Mouse (Mus musculus) T-helper 2 cell (primary cell): Measurements from ENCODE around the gene Gpank1.

ENCODE experiments used
- in situ Hi-C: fragments of 300-600 bp; cut with MboI, MseI; formaldehyde crosslinking; loops from one replicate; pipeline ENCODE4 v1.15.1; 2025; ENCODE audit warnings: high pct_unique_total_duplicates

Gene Gpank1

GRCm38 (mm10) chr17:35159638-35160037 is 38.4 kb downstream of the Gpank1 start:
- in situ Hi-C loops: no loop called here

- in situ Hi-C loops: no loop called here
These were observed 40.2 kb downstream of the Gpank1 start for GRCm38 (mm10) chr17:35161421-35161820.

- in situ Hi-C loops: no loop called here
These were observed 40.9 kb downstream of the Gpank1 start for GRCm38 (mm10) chr17:35162121-35162520.

GRCm38 (mm10) chr17:35162730-35163129 is 41.5 kb downstream of the Gpank1 start:
- in situ Hi-C loops: no loop called here

GRCm38 (mm10) chr17:35163326-35164081 is 42.2 kb downstream of the Gpank1 start:
- in situ Hi-C loops: no loop called here

- in situ Hi-C loops: no loop called here
These were observed 42.9 kb downstream of the Gpank1 start for GRCm38 (mm10) chr17:35164218-35164567.

- in situ Hi-C loops: no loop called here
These were observed 43.6 kb downstream of the Gpank1 start, which contains the start of gene Prrc2a for GRCm38 (mm10) chr17:35164568-35165450. Gene Prrc2a (minus strand): TSS chr17:35164897.

GRCm38 (mm10) chr17:35165451-35166155 is 44.3 kb downstream of the Gpank1 start:
- in situ Hi-C loops: no loop called here

GRCm38 (mm10) chr17:35166352-35167035 is 45.2 kb downstream of the Gpank1 start:
- in situ Hi-C loops: no loop called here

- in situ Hi-C loops: no loop called here
These were observed 46.5 kb downstream of the Gpank1 start for GRCm38 (mm10) chr17:35167794-35168193.

GRCm38 (mm10) chr17:35168541-35169207 is 47.4 kb downstream of the Gpank1 start:
- in situ Hi-C loops: no loop called here

GRCm38 (mm10) chr17:35172445-35173234 is 51.4 kb downstream of the Gpank1 start:
- in situ Hi-C loops: loop anchor here (5.0 kb wide), 1 partner anchor 60 kb away; the partner anchor contains the start of gene Atp6v1g2

- in situ Hi-C loops: loop anchor here (5.0 kb wide), 1 partner anchor 59 kb away; the partner anchor contains the start of gene Atp6v1g2
These were observed 52.1 kb downstream of the Gpank1 start for GRCm38 (mm10) chr17:35173329-35173728.
